Mouse (Mus musculus): ENCODE results near the gene Lrp1.
A peak's percentile ranks its signal among the peaks of the same experiment; 100 is the strongest.

Gene Lrp1

DNA sequence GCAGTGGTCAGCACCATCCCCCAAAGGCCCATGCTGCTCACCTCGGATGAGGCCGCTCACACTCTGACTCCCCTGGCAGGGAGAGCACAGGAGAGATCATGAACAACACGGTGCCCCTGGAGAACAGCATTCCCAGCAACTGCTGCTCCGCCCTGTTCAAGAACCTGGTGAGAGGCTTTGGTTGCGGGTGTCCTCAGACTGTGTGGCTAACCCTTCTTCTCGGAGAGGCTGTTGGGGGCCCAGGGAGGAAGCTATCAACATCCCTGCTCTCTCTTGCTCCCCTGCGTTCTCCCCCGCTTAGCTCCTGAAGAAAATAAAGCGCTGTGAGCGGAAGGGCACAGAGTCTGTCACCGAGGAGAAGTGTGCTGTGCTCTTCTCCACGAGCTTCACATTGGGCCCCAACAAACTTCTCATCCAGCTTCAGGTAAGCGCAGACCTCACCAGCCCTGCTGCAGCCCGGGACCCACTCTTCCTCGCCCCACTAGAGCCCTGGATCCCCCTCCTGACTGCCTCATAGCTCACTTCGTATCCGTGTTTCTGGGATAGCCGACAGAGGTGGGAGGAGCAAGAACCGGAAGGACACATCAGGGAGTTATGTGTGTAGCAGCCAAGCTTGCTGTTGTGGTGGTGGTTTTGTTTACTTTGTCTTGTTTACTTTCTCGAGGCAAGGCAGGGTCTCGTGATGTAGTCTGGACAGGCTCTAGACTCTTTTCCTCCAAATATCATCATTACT, 32.1 kb upstream of the Lrp1 start:
- no peak for DNase-seq (ENCODE audit: low read depth, low spot score)

DNA sequence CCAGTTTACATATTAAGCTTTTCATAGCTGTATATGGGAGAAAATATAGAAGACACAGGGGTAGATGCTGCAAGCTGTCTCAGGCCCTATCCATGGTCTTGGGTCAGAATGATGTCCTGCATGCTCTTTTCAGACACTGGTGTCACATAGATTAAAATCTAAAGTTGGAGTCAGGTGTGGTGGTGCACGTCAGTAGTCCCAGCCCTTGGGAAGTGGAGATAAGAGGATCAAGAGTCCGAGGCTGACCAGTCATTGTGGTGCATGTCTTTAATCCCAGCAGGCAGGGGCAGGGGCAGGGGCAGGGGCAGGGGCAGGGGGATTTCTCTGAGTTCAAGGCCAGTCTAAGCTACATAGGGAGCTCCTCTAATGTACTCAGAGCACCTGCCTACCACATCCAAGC, 24.8 kb upstream of the Lrp1 start:
- DNase-seq (ENCODE audit: low read depth, low spot score), result no peak

DNA sequence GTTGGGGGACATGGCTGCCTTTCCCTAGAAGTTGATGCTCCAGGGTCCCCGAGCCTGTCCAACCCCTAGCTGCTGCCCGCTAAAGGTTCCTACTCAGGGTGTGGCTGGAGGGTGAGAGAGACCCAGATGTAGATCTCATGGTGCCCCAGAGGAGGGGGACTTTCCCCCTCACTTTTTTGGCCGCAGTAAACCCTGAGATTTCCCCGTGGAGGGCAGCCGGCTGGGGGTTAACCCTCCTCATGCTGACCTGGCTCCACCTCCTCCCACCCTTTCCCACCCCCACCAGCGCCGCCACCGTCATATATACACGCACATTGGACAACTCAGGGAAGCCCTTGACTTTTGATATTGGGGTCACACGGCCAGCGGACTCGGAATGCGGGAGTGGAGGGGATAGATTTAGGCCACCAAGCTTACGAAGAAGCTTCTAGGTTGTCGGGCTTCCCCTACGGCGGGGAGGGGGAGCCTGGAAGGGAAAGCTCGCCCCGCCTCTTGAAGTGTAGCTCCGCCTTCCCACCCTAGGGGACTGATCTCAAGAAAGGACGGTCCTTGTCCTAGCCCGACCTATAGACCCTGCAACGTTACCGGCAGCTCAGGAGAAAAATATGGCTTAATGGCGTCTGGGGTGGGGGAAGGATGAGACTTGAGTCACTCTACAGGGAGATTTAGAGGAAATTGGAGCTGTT, 22.7 kb upstream of the Lrp1 start:
- DNase-seq (ENCODE audit: low read depth, low spot score), result no peak

DNA sequence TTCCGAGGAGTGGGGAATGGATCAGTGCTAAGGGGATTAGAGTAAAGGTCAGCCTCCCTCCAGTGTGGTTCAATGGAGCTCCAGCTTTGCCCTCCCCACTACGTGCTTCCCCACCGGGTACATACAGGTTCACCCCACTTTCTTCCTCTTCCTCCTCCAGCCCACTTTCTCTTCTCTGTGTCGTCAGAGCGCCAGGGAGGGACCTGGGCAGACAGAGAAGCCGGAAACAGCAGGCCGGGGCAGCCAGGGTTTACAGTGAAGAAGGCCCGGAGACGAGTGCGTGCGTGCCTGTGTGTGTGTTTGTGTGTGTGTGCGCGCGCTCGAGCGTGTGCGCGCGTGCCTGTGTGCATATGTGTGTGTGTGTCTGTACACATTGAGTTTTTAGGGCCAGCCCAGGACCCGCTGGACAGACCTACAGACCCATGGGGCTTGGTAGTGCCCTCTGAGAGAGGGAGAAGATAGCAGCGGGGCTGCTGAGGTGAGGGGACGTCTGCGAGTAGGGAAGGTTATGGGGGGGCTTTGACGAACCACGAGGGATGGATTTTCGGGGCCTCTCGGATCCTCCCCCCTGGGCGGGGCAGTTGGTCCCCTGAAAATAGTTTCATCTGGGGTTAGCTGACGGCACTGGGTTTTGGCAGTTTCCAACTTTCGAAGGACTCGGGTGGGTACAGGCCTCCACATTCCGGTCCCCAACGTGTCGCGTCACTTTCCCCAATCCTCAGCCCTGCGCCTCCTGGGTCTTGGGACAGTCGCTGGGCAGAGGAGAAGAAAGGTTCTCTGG, 22.0 kb upstream of the Lrp1 start, which contains the start of gene Stat6:
TSS of gene Stat6 (plus strand) at position 215 of the 781 bp plus-strand sequence.
- no peak for DNase-seq (ENCODE audit: low read depth, low spot score)

DNA sequence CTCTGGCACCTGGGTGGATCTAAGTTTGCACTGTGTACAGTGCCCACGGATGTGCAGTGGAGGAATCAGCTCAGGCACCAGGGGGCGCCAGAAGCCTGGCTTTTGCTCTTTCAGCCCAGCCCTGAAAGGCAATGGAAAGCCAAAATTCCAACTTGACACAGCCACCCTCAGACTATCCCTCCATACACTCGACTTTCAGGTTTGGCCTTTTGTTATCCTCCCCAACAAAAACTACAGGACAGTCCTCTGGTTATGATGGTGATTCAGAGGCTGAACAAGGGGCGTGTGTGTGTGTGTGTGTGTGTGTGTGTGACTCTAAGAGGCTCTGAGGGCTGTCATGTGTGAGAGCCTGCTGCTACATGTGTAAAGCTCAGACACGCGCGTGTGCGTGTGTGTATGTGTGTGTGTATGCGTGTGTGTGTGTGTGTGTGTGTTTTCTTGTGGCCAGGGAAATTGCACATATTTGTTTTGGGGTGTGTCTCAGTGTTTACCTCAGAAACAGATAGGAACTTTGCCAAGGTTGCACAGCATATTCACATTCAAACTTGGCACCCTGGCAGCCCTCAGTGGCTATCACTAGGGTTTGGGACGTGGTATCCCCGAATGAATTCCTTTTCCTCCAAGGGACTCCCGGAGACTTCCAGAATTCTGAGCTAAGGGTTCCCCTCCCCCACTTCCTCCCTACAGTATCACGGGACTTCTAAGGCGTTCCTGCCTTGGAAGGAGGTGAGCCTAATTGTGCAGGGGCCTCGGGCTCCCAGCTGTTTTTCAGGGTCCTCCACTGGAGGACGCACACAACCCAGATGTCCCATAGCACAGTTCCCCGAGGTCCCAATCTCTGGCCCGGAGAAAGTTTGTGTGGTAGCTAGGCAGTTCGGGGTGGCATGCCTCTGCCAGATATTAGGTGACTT, 21.2 kb upstream of the Lrp1 start:
- no peak for DNase-seq (ENCODE audit: low read depth, low spot score)

DNA sequence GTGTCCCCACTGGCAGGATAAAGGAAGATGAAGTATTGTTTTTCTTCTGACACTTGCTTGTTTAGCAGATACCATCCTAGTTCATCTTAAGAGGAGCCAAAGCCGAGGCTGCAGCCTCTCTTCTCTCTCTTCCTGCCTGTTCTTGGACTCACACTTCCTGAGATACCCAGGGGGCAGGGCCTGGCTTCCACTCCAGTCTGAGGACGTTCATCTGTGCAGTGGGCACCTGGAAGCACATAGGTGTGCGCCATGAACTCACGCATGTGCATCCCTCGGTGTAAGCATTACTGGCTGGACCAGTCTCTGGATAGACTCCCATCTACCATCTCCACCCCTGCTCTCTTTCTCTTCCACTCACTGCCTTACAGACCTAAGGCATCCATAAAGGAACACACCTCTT, 19.5 kb upstream of the Lrp1 start:
- DNase-seq (ENCODE audit: low read depth, low spot score), result no peak

DNA sequence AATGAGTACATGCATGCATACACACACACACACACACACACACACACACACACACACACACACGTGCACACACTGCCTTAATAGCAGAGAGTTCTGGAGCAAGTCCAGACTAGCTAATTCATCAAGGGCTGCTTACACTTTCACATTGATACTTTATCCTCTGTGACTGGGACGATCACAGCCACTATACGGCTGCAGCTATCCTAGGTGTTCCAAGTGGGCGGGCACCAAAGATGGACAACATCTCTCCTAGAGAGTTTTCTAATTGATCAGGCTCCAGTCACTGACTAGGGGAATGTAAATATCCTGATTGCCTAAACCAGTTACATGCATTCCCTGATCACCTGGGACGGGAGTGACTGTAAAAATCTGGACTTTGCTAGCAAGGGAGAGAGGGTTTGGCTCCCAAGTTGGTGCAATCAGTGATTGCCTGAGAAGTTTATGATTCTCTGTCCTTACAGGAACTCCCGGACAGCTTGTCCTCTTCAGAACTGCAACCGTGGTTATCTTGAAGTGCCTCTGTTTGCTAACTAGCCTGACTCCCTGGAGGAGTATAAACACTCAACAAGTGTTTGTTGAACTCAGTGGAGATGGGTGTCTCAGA, 11.8 kb upstream of the Lrp1 start:
- no peak for DNase-seq (ENCODE audit: low read depth, low spot score)

DNA sequence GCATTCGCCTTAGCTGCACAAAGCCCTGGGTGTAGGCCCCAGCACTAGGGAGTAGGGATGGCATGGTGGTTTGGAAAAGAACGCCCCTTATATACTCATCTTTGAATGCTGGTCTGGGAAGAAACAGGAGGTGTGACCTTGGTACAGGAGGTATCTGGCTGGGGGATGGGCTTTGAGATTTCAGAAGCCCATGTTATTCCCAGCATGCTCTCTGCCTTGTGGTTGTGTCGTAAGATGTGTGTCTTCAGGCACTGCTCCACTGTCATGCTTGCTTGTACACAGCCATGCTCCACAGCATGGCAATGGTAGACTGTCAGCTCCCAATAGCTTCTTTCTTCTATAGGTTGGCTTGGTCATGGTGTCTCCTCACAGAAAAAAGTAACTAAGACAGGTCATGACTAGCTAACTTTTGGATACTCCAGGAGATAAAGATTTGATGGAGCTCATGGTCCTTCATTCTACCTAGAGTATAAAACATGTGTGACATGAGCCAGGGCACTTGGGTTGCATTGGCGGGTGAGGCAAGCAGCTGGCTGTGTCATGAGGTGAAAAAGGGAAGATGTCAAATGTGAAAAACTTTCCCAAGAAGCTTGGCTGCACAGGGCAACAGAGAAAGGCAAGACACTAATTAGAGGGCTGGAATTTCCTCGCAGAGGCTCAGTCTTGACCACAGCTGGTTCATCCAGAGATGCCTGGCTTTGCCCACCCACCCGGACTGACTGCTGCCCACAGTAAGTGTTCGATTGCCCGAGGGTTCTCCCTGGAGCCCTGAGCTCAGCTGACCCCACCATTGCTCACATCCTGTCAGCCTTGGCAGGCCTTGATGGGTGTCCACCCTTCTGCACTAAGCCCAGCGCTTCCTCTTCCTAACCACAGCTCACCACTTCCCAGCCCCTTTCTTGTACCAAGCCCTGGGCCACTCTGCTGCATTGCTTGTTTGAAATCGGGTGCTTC, 10.6 kb upstream of the Lrp1 start:
- DNase-seq (ENCODE audit: low read depth, low spot score), result no peak

DNA sequence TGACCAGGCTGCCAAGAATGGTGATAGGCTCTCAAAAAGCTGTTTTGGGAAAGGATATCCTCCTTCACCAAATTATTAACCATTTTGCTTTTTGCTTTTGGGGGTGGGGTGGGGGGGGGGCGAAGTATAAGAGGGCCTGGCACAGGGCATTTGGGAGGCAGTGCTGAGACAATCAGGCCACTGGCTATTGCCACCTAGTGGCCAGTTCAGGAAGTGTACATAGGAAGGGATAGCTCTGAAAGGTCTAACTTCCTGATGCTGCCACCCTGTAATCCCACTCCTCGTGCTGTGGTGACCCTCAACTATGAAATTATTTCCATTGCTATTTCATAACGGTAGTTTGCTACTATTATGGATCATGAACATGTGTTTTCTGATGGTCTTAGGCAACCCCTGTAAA, 5.5 kb upstream of the Lrp1 start:
- no peak for DNase-seq (ENCODE audit: low read depth, low spot score)

DNA sequence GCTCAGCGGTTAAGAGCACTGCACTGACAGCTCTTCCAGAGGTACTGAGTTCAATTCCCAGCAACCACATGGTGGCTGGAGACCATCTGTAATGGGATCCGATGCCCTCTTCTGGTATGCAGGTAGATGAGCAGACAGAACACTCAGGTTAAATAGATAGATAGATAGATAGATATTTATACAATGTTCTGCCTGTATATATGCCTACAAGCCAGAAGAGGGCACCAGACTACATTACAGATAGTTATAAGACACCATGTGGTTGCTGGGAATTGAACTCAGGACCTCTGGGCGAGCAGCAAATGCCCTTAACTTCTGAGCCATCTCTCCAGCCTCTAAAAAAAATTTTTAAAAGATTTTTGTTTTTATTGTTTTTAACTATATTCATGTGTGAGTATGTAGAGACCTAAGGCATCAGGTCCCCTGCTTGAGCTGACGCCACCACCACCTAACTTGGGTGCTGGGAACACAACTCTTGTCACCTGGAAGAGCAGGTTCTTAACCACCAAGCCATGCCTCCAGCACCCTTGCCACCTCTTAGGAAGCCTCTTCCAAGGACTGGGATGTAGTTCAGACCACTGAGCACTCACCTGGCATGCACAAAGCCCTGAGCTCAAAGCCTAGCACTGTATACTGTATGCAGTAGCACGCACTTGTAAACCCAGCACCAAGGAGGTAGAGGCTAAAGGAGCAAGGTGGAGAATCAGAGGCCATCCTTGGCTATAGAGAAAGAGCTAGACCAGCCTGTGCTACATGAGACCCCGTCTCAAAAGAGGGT, 2.7 kb upstream of the Lrp1 start:
- DNase-seq (ENCODE audit: low read depth, low spot score), result no peak

DNA sequence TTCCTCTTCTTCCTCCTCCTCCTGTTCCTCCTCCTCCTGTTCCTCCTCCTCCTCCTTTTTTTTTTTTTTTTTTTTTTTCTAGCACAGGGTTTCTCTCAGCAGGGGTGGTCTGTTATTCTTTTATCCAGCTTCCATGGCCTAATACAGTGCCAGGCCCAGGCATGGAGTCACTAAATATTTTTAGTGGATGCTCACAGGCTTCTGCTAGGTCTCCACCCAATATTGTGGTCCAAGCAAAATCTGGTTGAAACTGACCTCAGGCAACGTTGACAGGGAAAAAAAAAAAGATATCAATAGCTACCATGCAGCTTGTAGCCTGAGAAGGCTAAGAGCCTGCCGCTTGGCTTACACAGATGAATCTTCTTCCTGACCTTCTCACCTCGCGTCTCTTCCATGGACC, 1.7 kb upstream of the Lrp1 start:
- DNase-seq (ENCODE audit: low read depth, low spot score), result no peak

DNA sequence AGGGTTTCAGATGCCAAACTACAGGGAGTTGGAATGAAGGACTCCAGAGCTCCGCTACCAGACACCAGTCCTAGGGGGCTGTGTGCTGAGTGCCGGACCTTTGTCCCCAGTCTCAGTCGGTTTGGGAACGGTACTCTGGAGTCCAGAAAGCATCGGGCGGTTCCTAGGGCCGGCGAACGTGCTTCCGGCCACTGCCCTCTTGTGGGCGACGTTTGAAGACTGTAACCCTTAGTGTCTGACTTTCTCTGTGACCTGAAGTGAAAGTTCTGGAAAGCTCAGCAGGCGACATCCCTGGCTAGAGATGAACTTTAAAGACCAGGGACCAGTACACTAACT, 1.1 kb upstream of the Lrp1 start:
- no peak for DNase-seq (ENCODE audit: low read depth, low spot score)

DNA sequence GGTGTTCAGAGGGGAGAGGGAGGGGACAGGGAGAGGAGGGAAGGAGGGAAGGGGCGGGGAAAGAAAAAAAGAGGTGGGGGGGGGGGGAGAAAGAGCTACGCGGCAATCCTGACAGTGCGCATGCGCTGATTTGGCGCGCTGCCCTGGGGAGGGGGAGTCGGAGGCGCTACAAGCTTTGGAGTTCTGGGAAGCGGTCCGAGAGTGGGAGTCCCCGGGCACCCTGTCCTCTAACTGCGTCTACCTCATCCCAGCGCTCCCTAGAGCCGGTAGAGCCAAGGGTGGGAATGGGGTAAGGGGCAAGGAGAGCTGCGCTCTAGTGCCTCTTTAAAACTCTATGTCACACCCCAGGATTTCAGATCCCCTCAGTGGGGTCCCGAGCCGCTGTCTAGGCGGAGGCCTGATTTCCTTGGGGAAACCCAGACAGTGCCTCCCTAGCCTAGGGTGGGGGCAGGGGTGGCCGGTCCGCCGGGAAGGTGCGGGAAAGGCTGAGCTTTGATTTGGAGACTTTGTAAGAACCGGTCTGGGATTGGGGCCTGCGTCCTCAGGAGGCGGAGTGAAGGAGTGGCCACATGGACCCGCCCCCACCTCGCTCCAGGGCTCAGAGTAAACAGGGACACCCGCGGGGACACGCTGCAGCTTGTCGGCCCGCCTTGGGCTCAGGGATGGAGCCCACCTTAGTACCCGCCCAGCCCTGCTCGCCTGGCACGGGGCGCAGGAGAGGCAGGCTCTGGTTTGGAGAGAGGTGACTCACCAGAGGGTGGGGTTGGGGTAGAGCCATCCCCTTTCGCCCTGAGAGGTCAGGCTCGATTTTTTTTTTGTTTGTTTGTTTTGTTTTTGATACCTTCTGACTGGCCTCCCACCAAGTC, 476 bp upstream of the Lrp1 start:
- peak; percentile 78 for DNase-seq (ENCODE audit: low read depth, low spot score)

DNA sequence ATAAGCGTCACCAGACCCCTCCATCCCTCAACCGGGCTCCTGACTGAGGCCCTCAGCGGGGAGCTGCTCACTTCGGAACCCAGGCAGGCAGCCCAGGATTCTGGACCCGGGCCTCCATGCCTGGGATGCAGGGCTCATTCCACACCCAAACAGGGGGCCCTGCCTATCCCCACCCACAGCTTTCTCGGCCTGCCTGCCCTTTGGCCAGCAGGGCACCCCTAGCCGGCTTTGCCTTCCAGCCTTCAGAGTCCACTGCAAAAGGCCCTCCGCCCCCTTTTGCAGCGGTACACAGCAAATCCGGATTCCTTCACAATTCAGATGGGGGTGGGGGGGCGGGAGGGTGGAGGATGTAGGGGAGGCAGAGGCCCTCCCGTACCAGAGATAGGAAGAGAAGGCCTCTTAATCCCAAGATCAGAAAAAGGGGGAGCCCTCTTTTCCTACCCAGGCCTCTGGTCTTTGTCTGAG, 975 bp downstream of the Lrp1 start:
- DNase-seq (ENCODE audit: low read depth, low spot score), result no peak

DNA sequence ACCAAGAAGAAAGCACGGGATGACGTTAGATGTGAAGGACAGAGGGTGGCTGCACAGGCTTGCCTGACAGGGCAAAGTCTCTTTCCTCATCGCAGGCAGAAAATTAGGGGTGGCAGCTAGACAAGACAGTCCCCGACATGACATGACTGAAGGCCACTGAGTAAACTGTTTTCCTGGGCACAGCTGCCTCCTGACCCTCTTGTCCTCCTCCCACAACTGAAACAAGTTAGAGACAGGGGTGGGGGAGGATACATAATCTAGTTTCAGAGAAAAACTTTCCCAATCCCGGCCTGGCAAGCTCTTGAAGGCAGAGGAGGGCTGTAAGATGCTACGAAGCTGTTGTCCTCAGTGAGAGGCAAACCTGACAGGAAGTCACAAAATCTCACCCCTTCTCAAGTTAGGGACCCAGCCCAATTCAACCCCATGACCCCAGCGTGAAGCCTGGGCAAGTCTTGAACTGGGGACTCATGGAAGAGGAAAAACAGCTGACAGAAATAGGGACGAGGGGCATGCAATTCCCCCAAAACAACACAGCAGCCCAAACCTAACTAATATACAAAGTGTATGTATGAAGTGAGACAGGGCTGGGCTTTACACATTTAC, 1.7 kb downstream of the Lrp1 start:
- no peak for DNase-seq (ENCODE audit: low read depth, low spot score)

DNA sequence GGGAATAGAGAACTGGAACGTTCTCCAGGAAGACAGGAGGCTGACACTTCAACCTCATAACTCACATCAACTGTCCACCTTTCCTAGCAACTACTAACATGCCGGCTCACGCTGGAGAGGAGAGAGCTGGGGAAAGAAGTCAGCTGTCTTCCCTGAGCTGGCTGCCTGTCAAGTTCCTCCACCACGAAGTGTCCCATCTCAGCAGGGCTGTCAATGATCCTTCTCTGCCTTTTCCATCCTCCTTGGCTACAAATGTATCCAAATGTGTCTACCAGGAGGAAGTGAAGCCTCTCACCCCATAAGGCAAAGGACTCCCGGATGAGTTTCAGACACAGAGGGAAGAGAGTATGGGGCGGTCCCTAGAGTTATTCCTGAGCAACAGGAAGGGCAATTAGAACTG, 2.8 kb downstream of the Lrp1 start:
- DNase-seq (ENCODE audit: low read depth, low spot score), result no peak

DNA sequence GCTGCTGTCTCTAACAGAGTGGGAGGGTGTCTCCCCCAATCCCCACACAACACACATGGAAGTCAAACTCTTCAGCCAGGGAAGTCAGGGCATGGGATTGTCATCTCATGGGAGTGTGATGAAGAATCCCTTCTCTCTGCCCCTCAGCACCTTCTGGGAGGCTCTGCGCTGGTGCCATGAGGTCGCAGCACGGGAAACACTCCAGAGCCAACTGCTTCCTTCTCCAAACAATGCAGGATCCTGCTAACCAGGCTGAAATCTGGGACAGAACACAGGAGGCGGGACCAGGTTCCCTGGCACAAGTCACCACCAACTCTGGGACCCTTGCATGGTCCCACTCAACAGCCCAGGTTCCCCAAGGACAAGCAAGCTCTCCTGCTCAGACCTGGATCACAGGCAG, 3.7 kb downstream of the Lrp1 start:
- no peak for DNase-seq (ENCODE audit: low read depth, low spot score)

DNA sequence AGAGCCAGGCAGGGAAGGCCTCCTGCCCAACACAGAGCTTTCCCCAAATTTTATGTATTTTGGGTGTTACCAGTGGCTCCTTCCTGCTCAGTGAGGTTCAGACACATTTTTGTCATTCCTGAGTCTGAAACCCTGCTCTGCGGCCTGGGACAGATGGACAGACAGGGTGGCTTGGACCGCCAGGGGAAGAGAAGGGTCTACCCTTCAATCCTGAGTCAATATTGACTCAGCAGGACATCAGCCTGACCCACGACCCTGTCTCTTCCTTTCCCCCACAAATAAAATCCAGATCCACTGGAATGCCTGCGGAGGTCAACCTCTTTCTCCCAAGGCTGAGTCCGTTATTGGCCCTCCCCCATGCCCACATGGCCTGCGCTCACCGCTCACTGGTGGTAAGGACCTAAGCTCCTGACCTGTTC, 4.7 kb downstream of the Lrp1 start:
- DNase-seq (ENCODE audit: low read depth, low spot score), result no peak
